Mouse (Mus musculus) monocyte, adult 5-6 weeks (primary cell): ENCODE results near the gene Frmd4b. TPM values are rescaled to one million over a fixed set of nuclear protein-coding genes. Genes with fewer than 3 reads are reported as not detected.

ENCODE experiments used
- ATAC-seq: fragments of 153-309, 156-312 bp; replicated peaks from 2 replicates; pipeline ENCODE4 v1.8.0; 2017; ENCODE audit warnings: mild to moderate bottlenecking; ENCODE audit not compliant: low TSS enrichment, insufficient number of reproducible peaks, severe bottlenecking, poor library complexity, low FRiP score
- total RNA-seq: library from RNA; stranded (forward); fragments of 200-1000, 200-491, 200-594 nt; gene quantifications from 3 replicates; pipeline ENCODE4 v1.2.3, GENCODE M21; 2017

Frmd4b gene
- total RNA-seq, 1 experiment from 2014 or later, result 7.1 TPM

GRCm38 (mm10) chr6:97352505-97353154 is 264.7 kb downstream of the Frmd4b start:
- ATAC-seq, result no peak

GRCm38 (mm10) chr6:97349355-97350138 is 267.8 kb downstream of the Frmd4b start:
- no peak for ATAC-seq

GRCm38 (mm10) chr6:97346932-97347331 is 270.4 kb downstream of the Frmd4b start:
- no peak for ATAC-seq

- no peak for ATAC-seq
Observed at GRCm38 (mm10) chr6:97346527-97346926, 270.8 kb downstream of the Frmd4b start.

GRCm38 (mm10) chr6:97345921-97346320 is 271.4 kb downstream of the Frmd4b start:
- no peak for ATAC-seq

- no peak for ATAC-seq
Observed at GRCm38 (mm10) chr6:97342185-97342584, 275.2 kb downstream of the Frmd4b start.

GRCm38 (mm10) chr6:97341628-97342027 is 275.7 kb downstream of the Frmd4b start:
- no peak for ATAC-seq

GRCm38 (mm10) chr6:97341148-97341547 is 276.2 kb downstream of the Frmd4b start:
- ATAC-seq, result no peak

GRCm38 (mm10) chr6:97340211-97340791 is 277.0 kb downstream of the Frmd4b start:
- ATAC-seq, result no peak

- no peak for ATAC-seq
Observed at GRCm38 (mm10) chr6:97339271-97339681, 278.1 kb downstream of the Frmd4b start.

GRCm38 (mm10) chr6:97338843-97339242 is 278.5 kb downstream of the Frmd4b start:
- ATAC-seq, result no peak

- no peak for ATAC-seq
Observed at GRCm38 (mm10) chr6:97333323-97333722, 284.0 kb downstream of the Frmd4b start.

- no peak for ATAC-seq
Observed at GRCm38 (mm10) chr6:97323951-97324350, 293.4 kb downstream of the Frmd4b start.

- ATAC-seq, result no peak
Observed at GRCm38 (mm10) chr6:97322126-97322525, 295.2 kb downstream of the Frmd4b start.

GRCm38 (mm10) chr6:97321156-97321555 is 296.2 kb downstream of the Frmd4b start:
- ATAC-seq, result peak; percentile 68

- no peak for ATAC-seq
Observed at GRCm38 (mm10) chr6:97319081-97319480, 298.3 kb downstream of the Frmd4b start.

- no peak for ATAC-seq
Observed at GRCm38 (mm10) chr6:97317956-97318355, 299.4 kb downstream of the Frmd4b start.

- ATAC-seq, result no peak
Observed at GRCm38 (mm10) chr6:97316716-97317115, 300.6 kb downstream of the Frmd4b start.

- ATAC-seq, result no peak
Observed at GRCm38 (mm10) chr6:97315311-97315710, 302.0 kb downstream of the Frmd4b start.

GRCm38 (mm10) chr6:97312545-97312939 is 304.8 kb downstream of the Frmd4b start:
- no peak for ATAC-seq
